Mouse (Mus musculus): ENCODE data around the gene Dis3l2. TPM values are rescaled to one million over a fixed set of nuclear protein-coding genes. Genes with fewer than 3 reads are reported as not detected.

The Dis3l2 gene
- total RNA-seq, 1 experiment from 2014 or later: 9.6 TPM

DNA sequence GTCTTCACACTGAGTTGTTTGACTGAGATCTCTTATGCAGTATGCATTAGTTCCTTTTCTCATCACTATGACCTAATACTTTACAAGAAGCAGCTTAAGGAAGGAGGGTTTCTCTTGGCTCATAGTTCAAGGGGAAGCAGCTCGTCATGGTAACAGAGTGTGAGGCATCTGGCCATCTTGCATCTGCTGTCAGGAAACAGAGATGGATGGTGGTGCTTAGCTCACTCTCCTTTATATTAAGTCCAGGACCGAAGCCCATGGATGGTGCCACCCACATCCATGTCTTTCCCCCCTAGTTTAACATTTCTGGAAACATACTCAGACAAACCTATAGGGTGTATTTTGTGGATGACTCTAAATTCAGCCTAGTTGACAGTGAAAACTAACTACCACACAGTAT lies 170.1 kb downstream of the Dis3l2 start:
- ATAC-seq (replicated peaks; ENCODE audit: insufficient number of reproducible peaks, low FRiP score, low TSS enrichment, poor library complexity, severe bottlenecking): no peak

DNA sequence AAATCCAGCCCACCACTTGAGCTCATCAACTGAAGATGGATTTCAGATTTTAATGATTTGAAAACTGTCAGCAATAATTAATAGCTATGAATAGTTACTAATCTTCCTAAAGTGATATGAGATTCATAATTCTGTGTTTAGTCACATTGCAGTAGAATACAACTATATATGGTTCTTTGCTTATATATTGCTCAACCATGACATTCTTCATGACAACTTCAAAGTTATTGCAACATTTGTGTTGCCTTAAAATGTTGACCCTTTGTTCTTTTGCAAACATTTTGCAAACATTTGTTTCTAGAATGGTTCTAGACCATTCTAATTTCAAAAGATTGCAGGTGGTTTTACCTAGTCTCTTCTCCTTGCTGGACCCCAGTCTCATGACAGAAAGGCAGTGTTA lies 175.1 kb downstream of the Dis3l2 start:
- no peak for ATAC-seq (replicated peaks; ENCODE audit: insufficient number of reproducible peaks, low FRiP score, low TSS enrichment, poor library complexity, severe bottlenecking)

GRCm38 (mm10) chr1:86879547-86879946 lies 175.9 kb downstream of the Dis3l2 start:
- ATAC-seq (replicated peaks; ENCODE audit: insufficient number of reproducible peaks, low FRiP score, low TSS enrichment, poor library complexity, severe bottlenecking): no peak

DNA sequence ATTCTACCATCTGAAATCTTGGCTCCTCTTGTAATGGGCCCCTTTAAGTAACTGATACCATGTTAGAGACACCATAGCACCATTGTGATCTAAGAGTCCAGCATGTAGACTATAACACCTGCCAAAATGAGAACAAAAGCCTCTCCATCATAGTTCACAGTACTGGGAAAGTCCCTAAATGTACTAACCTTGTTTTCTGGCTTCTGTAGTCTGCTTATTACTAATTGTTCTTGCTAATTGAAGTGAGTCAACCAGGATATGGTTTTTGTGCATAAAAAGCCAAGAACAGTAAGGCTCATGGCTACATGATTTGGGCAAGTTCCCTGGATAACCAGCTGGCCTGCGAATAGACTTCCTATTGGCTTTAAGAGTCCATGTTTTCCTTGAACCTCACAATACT lies 183.5 kb downstream of the Dis3l2 start:
- no peak for ATAC-seq (replicated peaks; ENCODE audit: insufficient number of reproducible peaks, low FRiP score, low TSS enrichment, poor library complexity, severe bottlenecking)

DNA sequence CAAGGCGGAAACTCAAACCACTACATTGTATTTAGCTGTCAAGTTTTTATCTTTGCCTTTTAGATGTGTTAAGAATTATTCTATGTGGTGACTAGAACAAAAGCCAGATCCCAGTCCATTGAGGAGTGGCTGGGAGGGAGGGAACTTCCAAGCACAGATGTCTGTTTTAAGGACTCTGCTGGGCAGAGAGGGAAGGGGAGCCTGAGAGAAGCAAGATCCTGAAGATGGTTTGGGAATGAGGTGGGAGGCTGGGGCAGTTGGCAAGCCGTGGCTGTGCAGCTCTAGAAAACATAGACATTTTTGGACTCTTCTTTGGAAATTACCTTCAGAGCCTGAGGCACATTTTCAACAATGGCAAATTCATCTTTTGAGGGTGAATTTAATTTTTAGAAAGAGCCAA lies 208.9 kb downstream of the Dis3l2 start:
- ATAC-seq (replicated peaks; ENCODE audit: insufficient number of reproducible peaks, low FRiP score, low TSS enrichment, poor library complexity, severe bottlenecking): no peak

DNA sequence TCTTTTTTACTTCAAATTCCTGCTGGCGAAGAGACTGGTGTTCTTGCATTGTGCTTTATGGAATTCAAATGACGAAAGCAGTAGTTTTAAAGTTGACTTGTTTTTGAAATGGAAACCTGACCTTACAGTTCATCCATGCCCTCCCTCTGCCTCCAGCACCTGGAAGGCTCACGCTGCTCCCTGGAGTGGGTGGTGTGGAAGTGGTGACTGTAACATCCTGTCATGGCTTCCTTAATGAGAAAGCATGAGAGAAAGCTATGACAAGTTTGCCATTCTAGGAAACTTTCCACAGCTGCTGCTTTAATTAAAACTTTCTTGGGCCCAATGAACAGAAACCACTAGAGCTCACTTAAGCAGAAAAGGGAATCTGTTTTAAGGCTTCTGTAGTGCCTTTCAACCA lies 210.3 kb downstream of the Dis3l2 start:
- ATAC-seq (replicated peaks; ENCODE audit: insufficient number of reproducible peaks, low FRiP score, low TSS enrichment, poor library complexity, severe bottlenecking): no peak

- no peak for ATAC-seq (replicated peaks; ENCODE audit: insufficient number of reproducible peaks, low FRiP score, low TSS enrichment, poor library complexity, severe bottlenecking)
These were observed 211.1 kb downstream of the Dis3l2 start for GRCm38 (mm10) chr1:86914697-86915096.

DNA sequence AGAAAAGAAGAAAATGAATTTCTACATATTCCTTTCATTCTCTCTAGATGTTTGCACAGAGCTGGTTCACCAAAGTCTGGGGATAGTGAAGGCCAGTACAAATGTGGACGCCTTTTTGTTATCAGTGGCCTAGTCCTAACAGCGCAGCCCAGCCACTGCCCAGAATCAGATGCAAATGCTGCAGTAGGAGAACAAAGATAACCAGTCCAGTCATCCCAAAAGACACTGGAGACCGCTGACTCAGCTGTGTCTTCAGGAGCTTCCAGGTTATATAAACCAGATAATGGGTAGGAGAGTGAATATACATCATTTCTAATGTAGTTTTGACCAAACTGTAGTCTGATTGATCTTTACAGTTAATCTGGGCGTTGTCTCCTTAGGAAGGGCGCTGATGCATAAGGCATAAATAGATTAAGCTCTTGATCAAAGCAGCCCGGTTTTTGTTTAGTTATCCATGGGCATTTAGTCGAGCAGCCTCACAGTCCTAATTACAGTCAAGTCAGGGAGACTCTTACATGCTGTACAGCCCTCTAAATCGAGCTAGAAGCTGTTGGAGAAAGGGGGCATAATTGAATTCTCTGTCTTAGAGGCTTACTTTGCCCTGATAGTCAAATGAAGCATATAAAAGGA lies 212.9 kb downstream of the Dis3l2 start:
- no peak for ATAC-seq (replicated peaks; ENCODE audit: insufficient number of reproducible peaks, low FRiP score, low TSS enrichment, poor library complexity, severe bottlenecking)

- ATAC-seq (replicated peaks; ENCODE audit: insufficient number of reproducible peaks, low FRiP score, low TSS enrichment, poor library complexity, severe bottlenecking): no peak
These were observed 222.2 kb downstream of the Dis3l2 start for GRCm38 (mm10) chr1:86925776-86926175.

DNA sequence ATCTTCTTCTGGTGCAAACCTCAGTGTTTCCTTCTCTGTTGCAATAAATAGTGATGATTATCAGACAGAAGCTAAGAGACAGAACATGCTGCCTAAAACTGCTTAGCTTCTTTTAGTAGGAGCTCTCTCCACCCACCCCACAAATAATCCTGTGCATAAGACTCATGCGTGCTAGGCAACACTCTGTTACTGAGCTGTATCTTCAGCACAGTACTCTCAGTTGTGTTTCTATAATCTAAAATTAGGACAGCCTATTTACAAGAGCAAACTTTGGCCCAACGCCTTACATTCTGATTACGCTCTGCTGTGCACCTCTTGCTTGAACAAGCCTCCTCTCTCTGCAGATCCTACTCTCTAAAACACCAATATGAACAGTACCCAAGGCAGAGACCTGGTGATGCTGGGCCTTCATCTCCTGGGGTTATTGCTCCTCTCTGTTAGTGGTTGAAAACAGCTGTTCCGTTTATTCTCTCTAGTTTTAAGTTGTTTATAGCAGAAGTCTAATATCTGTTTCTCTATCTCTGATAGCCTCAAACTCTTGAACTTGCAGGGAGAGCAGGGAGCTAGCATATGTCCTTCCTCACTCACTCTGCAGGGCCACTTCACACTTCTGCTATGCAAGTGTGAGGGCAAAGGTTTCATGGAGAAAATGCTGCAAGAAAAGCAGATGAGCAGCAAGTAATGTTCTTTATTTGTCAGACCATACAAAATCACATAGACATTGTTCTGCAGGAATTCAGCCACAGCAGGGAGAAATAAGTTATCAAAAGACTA lies 228.2 kb downstream of the Dis3l2 start:
- ATAC-seq (replicated peaks; ENCODE audit: insufficient number of reproducible peaks, low FRiP score, low TSS enrichment, poor library complexity, severe bottlenecking): no peak

GRCm38 (mm10) chr1:86932810-86933209 lies 229.2 kb downstream of the Dis3l2 start:
- no peak for ATAC-seq (replicated peaks; ENCODE audit: insufficient number of reproducible peaks, low FRiP score, low TSS enrichment, poor library complexity, severe bottlenecking)

DNA sequence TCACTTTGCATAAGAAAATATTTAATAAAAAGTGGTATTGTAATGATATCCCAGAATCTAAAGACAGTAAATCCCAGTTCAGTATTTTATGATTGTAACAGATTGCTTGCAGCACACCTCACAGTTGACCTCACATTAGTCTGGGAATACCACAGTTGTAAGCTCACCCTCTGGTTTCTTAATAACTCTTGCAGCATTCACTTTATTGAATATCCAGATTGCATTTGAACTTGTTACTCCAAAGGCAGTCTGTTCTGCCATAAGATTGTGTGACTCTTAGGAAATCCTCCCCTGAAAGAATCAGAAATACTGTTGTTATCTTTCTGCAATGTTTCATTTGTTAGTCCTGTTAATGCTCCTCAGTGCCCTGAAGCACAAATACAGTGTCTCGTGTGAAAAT lies 230.0 kb downstream of the Dis3l2 start:
- no peak for ATAC-seq (replicated peaks; ENCODE audit: insufficient number of reproducible peaks, low FRiP score, low TSS enrichment, poor library complexity, severe bottlenecking)

- no peak for ATAC-seq (replicated peaks; ENCODE audit: insufficient number of reproducible peaks, low FRiP score, low TSS enrichment, poor library complexity, severe bottlenecking)
These were observed 248.0 kb downstream of the Dis3l2 start for GRCm38 (mm10) chr1:86951501-86952205.

- no peak for ATAC-seq (replicated peaks; ENCODE audit: insufficient number of reproducible peaks, low FRiP score, low TSS enrichment, poor library complexity, severe bottlenecking)
These were observed 252.2 kb downstream of the Dis3l2 start for GRCm38 (mm10) chr1:86955801-86956200.

DNA sequence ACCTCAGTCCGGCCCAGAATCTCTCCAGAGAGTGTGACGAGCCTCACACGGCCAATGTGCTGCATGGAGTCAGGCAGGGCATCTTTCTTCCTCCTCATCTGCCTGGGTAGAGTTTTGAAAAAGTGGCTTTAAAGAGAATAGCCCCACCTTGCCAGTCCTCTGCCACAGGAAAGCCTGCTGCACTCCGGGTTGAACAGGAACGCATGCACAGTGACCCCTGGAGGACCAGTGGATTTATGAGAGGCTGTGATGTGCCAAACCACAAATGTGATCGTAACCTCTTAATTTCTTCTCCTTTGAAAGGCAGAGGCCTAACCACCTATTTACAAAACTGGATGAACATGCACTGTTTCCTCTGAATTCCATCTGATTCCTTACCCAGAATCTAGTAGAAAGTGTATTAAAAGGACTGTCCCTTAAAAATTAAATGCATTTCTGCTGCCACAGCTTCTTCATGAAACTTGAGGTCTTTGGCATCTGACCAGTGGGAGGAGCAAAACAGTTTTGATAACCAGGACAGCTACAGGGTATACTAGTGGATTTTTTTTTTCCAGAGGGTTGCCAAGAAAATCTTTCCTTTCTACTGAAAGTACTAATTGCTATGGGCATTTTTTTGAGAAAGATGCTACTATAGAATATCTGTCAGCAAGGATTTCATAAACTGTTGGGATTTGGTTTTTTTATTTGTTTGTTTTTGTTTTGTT lies 264.8 kb downstream of the Dis3l2 start:
- ATAC-seq (replicated peaks; ENCODE audit: insufficient number of reproducible peaks, low FRiP score, low TSS enrichment, poor library complexity, severe bottlenecking): no peak

- ATAC-seq (replicated peaks; ENCODE audit: insufficient number of reproducible peaks, low FRiP score, low TSS enrichment, poor library complexity, severe bottlenecking): no peak
These were observed 265.6 kb downstream of the Dis3l2 start for GRCm38 (mm10) chr1:86969173-86969725.

- no peak for ATAC-seq (replicated peaks; ENCODE audit: insufficient number of reproducible peaks, low FRiP score, low TSS enrichment, poor library complexity, severe bottlenecking)
These were observed 269.1 kb downstream of the Dis3l2 start for GRCm38 (mm10) chr1:86972693-86973092.

DNA sequence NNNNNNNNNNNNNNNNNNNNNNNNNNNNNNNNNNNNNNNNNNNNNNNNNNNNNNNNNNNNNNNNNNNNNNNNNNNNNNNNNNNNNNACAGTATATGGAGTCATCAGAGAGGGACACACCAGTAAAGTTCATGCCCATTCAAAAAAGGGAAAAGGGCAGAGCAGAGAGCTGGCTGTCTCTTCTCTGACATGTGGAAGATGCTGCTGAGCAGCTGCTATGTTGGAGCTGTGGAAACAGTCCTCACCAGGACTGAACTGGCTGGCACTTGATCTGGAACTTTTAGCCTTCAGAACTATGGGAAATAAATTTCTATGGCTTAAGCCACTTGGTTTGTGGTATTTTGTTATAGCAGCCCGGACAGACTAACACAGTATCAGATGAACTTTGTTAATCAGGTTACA lies 273.4 kb downstream of the Dis3l2 start:
- no peak for ATAC-seq (replicated peaks; ENCODE audit: insufficient number of reproducible peaks, low FRiP score, low TSS enrichment, poor library complexity, severe bottlenecking)

DNA sequence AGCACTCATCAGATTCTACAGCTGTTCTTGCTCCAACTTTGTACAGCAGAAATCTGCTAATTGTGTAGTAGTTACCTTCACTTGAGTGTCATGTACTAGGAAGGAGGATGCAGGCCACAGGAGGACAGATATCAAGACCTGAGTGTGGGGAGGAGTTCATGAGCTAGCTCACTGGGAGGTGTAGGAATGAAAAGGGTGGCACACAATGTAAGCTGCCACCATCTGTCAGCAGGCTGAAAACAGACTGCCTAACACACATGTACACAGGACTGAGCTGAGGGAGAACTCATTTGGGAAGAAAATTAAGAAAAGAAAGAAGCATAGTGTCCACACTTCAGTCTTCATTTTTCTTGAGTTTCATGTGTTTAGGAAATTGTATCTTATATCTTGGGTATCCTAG lies 282.8 kb downstream of the Dis3l2 start:
- no peak for ATAC-seq (replicated peaks; ENCODE audit: insufficient number of reproducible peaks, low FRiP score, low TSS enrichment, poor library complexity, severe bottlenecking)

Data from monocyte, adult 5-6 weeks (primary cell).